Mouse (Mus musculus): ENCODE data around the gene Zdhhc15. TPM values are rescaled to one million over a fixed set of nuclear protein-coding genes. Genes with fewer than 3 reads are reported as not detected.
"Not testable (repeated sequence)": the region's sequence is repeated elsewhere in the genome, so short reads cannot be mapped to it uniquely, and the experiment has no call there.

Gene Zdhhc15
- total RNA-seq (2014; rRNA removed) (0.09 and 0.13 TPM in 2 replicates), polyA plus RNA-seq (2012; rRNA removed) (0.01 and 0.02 TPM in 2 replicates)

DNA sequence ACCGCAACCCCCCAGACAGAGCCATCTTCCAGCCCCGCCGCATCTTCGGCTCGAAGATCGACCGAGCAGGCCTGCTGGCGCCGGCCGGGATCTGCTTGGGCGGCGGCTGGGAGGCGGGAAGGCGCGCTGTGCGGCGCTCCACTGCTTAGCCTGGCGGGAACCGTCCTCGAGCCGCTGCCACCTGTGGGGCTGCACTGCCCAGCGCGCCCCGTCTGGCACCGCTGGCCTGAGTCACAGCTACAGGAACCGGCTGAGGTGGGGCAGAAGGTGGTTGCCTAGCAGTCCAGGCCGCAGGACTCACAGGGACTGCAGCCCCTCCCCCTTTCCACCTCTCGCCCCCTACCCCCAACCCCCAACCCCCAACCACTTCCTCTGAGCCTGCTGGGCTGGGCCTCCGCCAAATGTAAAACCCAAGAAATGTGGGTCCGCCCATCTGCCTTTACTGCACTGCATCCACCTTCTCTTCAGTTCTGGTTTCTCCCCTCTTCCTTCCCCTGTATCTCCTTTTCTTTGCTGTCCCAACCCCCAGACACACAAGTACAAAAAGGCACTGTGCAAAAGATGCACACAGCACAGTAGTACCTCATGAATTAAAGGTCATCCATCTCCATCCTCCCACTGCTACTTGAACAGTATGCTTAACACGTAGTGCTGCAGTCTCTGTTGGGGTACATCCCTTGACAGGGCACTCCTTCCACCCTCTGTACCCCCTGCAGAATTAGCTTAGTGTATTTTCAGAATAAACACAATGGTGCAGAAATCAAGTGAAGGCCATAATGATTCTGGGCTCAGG lies at the start of gene Zdhhc15:
Zdhhc15 (minus strand) TSS at position 308 of the 793 bp plus-strand sequence.
- Histone ChIP-seq H3K4me1 (ENCODE audit: control insufficient read depth, insufficient read depth, low read length) (no peaks in the 10 kb centered on the region), H3K9ac (ENCODE audit: low read depth, low read length) (peak within 1 kb of the TSS; percentile 67), H3K4me3 (ENCODE audit: insufficient read depth, low read depth, low read length) (peak within 1 kb of the TSS; percentile 70), H3K27ac (replicated peaks; ENCODE audit: insufficient read depth, low read depth, low read length) (no peak within 1 kb of the TSS), H3K27me3 (ENCODE audit: control insufficient read depth, insufficient read depth, low read length) (no peaks in the 10 kb centered on the region), H3K79me2 (ENCODE audit: control insufficient read depth, insufficient read depth, low read length) (no peaks in the 10 kb centered on the region), H3K36me3 (ENCODE audit: control insufficient read depth, insufficient read depth, low read length) (no peaks in the 10 kb centered on the region)
- TF ChIP-seq POLR2A (IDR thresholded peaks at IDR 0.05; ENCODE audit: extremely low read depth, insufficient read depth, low read length) (no peak), CTCF (IDR thresholded peaks at IDR 0.05; ENCODE audit: low read depth, low read length) (no peak)
- DNase-seq (ENCODE audit: extremely low read depth, low read depth, low spot score): no peak
- WGBS: 5% methylated on average over 23 of the region's 31 CpGs

DNA sequence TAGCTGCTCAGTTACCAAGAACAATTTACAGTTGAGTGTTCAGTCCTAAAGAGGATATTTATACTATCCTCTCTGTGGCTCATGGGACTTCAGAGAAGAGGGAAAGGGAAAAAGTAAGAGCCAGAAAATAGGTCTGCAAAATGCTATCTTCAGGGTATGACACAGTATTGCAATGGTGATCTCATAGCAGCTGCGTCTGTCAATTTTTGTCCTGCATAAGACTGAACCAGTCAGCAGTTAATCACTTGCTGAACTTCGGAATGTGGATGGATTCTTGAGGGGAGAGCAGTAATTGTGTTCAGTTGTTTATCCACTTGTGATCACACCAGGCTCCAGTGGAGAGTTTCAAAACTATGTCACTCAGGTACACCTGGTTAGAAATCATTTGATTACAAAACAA lies 37.1 kb upstream of the Zdhhc15 start:
- WGBS: 84% methylated on average over 2 of the region's 2 CpGs

DNA sequence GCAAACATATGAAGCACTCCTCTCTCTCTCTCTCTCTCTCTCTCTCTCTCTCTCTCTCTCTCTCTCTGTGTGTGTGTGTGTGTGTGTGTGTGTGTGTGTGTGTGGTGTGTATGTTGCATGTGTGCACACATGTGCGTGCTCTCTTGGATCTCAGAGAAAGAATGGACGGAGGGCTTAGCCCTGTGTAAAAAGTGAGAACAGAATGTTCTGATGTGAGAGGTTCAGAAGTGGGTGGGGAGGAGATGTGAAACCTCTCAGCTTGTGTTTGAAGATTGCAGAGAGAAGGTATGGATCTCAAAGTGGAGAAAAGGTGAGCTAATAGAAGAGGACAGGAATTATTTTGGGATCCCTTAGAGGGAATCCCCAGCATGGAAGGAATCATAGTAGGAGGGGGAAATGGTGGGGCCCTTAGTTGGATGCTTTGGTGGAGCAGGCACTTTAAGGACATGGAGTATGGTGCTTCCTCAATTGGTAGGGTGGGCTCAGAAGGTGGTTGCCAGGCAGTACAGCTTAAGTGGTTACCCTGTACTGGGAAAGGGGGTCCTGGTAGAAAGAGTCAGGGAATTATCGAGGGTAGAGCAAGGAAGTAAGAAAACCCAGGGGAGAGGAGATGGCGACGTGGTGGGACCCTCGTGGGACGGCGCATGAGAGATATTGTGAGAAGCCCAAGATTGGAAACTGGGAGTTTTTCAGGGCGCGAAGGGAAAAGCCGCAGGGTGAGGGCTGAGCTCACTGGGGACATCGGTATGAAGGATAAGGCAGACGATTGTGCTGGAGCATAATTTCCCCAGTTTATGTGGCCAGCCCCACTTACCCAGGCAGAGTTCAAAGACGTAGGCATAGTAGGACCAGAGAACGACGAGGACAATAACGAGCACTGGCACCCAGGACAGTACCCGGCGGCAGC lies 761 bp downstream of the Zdhhc15 start:
- WGBS: 10% methylated on average over 19 of the region's 19 CpGs
- no peak for DNase-seq (ENCODE audit: extremely low read depth, low read depth, low spot score)
- H3K4me3 ChIP-seq (ENCODE audit: insufficient read depth, low read depth, low read length): peak overlapping the region; percentile 70

More for the DNA sequence above, 37.1 kb upstream of the Zdhhc15 start:
- Histone ChIP-seq H3K36me3 (ENCODE audit: control insufficient read depth, insufficient read depth, low read length) (no peaks in the 10 kb centered on the region), H3K4me1 (ENCODE audit: control insufficient read depth, insufficient read depth, low read length) (no peaks in the 10 kb centered on the region), H3K79me2 (ENCODE audit: control insufficient read depth, insufficient read depth, low read length) (no peaks in the 10 kb centered on the region), H3K9ac (ENCODE audit: low read depth, low read length) (no peak overlapping the region), H3K27ac (replicated peaks; ENCODE audit: insufficient read depth, low read depth, low read length) (no peak overlapping the region), H3K4me3 (ENCODE audit: insufficient read depth, low read depth, low read length) (no peak overlapping the region), H3K27me3 (ENCODE audit: control insufficient read depth, insufficient read depth, low read length) (no peaks in the 10 kb centered on the region)
- TF ChIP-seq POLR2A (IDR thresholded peaks at IDR 0.05; ENCODE audit: extremely low read depth, insufficient read depth, low read length) (no peak), CTCF (IDR thresholded peaks at IDR 0.05; ENCODE audit: low read depth, low read length) (no peak)
- no peak for DNase-seq (ENCODE audit: extremely low read depth, low read depth, low spot score)

DNA sequence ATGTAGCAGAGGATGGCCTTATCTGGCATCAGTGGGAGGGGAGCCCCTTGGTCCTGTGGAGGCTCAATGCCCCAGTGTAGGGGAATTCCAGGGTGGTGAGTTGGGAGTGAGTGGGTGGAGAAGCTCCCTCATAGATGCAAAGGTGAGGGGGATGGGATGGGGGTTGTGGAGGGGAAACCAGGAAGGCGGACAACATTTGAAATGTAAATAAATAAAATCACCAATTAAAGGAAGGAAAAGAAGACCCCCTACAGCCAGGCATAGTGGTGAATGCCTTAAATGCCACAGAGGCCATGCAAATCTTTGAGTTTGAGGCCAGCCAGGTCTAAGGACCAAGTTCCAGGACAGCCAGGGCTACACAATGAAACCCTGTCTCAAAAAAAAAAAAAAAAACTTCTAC lies 13.9 kb downstream of the Zdhhc15 start:
- no peaks in the 10 kb centered on the region for H3K4me1 ChIP-seq (ENCODE audit: control insufficient read depth, insufficient read depth, low read length)
- no peak for TF ChIP-seq POLR2A (IDR thresholded peaks at IDR 0.05; ENCODE audit: extremely low read depth, insufficient read depth, low read length)
- no peak for TF ChIP-seq CTCF (IDR thresholded peaks at IDR 0.05; ENCODE audit: low read depth, low read length)
- no peaks in the 10 kb centered on the region for H3K27me3 ChIP-seq (ENCODE audit: control insufficient read depth, insufficient read depth, low read length)
- H3K36me3 ChIP-seq (ENCODE audit: control insufficient read depth, insufficient read depth, low read length): no peaks in the 10 kb centered on the region
- no peak overlapping the region for H3K27ac ChIP-seq (replicated peaks; ENCODE audit: insufficient read depth, low read depth, low read length)
- no peak overlapping the region for H3K4me3 ChIP-seq (ENCODE audit: insufficient read depth, low read depth, low read length)
- no peak overlapping the region for H3K9ac ChIP-seq (ENCODE audit: low read depth, low read length)
- DNase-seq (ENCODE audit: extremely low read depth, low read depth, low spot score): no peak
- 100% methylated on average over 1 of the region's 1 CpGs for WGBS
- H3K79me2 ChIP-seq (ENCODE audit: control insufficient read depth, insufficient read depth, low read length): no peaks in the 10 kb centered on the region

More for the DNA sequence above, 761 bp downstream of the Zdhhc15 start:
- H3K27me3 ChIP-seq (ENCODE audit: control insufficient read depth, insufficient read depth, low read length): no peaks in the 10 kb centered on the region
- no peaks in the 10 kb centered on the region for H3K36me3 ChIP-seq (ENCODE audit: control insufficient read depth, insufficient read depth, low read length)
- H3K4me1 ChIP-seq (ENCODE audit: control insufficient read depth, insufficient read depth, low read length): no peaks in the 10 kb centered on the region
- TF ChIP-seq CTCF (IDR thresholded peaks at IDR 0.05; ENCODE audit: low read depth, low read length): no peak
- TF ChIP-seq POLR2A (IDR thresholded peaks at IDR 0.05; ENCODE audit: extremely low read depth, insufficient read depth, low read length): no peak
- H3K9ac ChIP-seq (ENCODE audit: low read depth, low read length): peak overlapping the region; percentile 67; the same call in 1 of the 2 replicates
- H3K27ac ChIP-seq (replicated peaks; ENCODE audit: insufficient read depth, low read depth, low read length): no peak overlapping the region
- no peaks in the 10 kb centered on the region for H3K79me2 ChIP-seq (ENCODE audit: control insufficient read depth, insufficient read depth, low read length)

DNA sequence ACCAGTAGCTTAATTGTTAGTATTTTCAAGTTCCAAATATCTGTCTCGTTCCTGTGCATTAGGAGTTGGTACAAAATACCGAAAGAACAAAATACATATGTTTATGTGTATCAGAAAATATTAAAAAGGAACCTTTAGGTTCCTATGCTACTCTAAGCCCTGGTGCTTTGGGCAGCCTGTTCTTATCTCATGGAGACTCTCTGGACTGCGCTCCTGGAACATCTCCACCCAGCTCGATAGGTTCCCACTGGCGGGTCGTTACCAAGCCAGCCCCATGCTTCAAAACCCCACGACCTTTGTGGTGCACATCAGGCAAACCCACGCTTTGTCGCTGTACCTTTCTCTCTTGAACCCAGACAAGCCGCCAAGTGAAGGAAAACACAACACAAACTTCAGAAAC lies 58.3 kb downstream of the Zdhhc15 start:
- Histone ChIP-seq H3K36me3 (ENCODE audit: control insufficient read depth, insufficient read depth, low read length) (no peaks in the 10 kb centered on the region), H3K27me3 (ENCODE audit: control insufficient read depth, insufficient read depth, low read length) (no peaks in the 10 kb centered on the region), H3K9ac (ENCODE audit: low read depth, low read length) (no peak overlapping the region), H3K4me1 (ENCODE audit: control insufficient read depth, insufficient read depth, low read length) (no peaks in the 10 kb centered on the region), H3K4me3 (ENCODE audit: insufficient read depth, low read depth, low read length) (no peak overlapping the region), H3K27ac (replicated peaks; ENCODE audit: insufficient read depth, low read depth, low read length) (no peak overlapping the region), H3K79me2 (ENCODE audit: control insufficient read depth, insufficient read depth, low read length) (no peaks in the 10 kb centered on the region)
- DNase-seq (ENCODE audit: extremely low read depth, low read depth, low spot score): no peak
- TF ChIP-seq POLR2A (IDR thresholded peaks at IDR 0.05; ENCODE audit: extremely low read depth, insufficient read depth, low read length) (no peak), CTCF (IDR thresholded peaks at IDR 0.05; ENCODE audit: low read depth, low read length) (no peak)
- 94% methylated on average over 10 of the region's 10 CpGs for whole genome bisulfite sequencing

DNA sequence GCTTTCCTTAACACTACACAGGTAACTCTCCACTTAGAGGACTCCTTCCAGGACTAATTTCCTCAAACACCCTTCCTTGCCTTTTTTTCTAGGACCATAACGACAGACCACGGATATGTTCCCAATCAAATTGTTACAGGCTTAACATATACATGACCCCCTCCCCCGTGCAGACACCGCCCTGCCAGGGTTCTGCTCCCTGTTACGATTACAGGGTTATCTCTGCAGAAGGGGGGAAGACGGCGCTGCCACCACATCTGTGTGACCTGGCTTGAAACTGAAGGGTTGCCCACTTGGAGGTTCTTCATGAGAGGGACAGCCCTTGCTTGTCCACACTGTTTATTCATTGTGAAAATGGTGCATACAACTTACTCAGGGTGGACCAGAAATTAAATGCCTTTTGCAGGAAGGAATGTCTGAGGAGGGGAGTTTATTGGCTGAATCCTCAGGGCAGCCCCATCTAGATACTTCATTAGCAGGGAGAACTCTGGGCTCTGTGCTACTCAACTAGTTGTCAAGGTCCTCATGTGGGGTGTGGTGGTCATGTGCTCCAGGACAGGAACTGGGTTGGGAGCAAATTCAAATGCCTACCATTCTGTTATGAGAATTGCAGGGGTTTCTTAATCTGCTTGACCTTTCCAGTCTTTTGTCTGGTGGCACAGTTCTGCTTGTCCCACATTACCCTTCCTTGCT lies 67.0 kb downstream of the Zdhhc15 start:
- not testable (repeated sequence) for H3K79me2 ChIP-seq (ENCODE audit: control insufficient read depth, insufficient read depth, low read length)

DNA sequence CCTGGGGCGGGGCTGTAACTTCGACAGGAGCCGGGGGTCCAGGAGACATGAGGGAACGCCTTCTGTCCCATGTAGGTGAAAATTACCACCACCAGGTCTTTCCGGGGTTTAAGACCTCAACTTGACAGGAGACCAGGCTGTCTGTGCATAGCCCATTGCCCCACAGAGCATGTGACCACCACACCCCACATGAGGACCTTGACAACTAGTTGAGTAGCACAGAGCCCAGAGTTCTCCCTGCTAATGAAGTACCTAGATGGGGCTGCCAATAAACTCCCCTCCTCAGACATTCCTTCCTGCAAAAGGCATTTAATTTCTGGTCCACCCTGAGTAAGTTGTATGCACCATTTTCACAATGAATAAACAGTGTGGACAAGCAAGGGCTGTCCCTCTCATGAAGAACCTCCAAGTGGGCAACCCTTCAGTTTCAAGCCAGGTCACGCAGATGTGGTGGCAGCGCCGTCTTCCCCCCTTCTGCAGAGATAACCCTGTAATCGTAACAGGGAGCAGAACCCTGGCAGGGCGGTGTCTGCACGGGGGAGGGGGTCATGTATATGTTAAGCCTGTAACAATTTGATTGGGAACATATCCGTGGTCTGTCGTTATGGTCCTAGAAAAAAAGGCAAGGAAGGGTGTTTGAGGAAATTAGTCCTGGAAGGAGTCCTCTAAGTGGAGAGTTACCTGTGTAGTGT lies 68.5 kb downstream of the Zdhhc15 start:
- H3K36me3 ChIP-seq (ENCODE audit: control insufficient read depth, insufficient read depth, low read length); H3K4me1 ChIP-seq (ENCODE audit: control insufficient read depth, insufficient read depth, low read length); H3K79me2 ChIP-seq (ENCODE audit: control insufficient read depth, insufficient read depth, low read length); H3K27ac ChIP-seq (replicated peaks; ENCODE audit: insufficient read depth, low read depth, low read length); H3K27me3 ChIP-seq (ENCODE audit: control insufficient read depth, insufficient read depth, low read length); DNase-seq (ENCODE audit: extremely low read depth, low read depth, low spot score); H3K4me3 ChIP-seq (ENCODE audit: insufficient read depth, low read depth, low read length); H3K9ac ChIP-seq (ENCODE audit: low read depth, low read length): not testable (repeated sequence)
- 89% methylated on average over 8 of the region's 13 CpGs for WGBS

More for the DNA sequence above, 67.0 kb downstream of the Zdhhc15 start:
- not testable (repeated sequence) for H3K9ac ChIP-seq (ENCODE audit: low read depth, low read length); H3K27ac ChIP-seq (replicated peaks; ENCODE audit: insufficient read depth, low read depth, low read length); H3K27me3 ChIP-seq (ENCODE audit: control insufficient read depth, insufficient read depth, low read length); H3K36me3 ChIP-seq (ENCODE audit: control insufficient read depth, insufficient read depth, low read length); H3K4me1 ChIP-seq (ENCODE audit: control insufficient read depth, insufficient read depth, low read length); DNase-seq (ENCODE audit: extremely low read depth, low read depth, low spot score); H3K4me3 ChIP-seq (ENCODE audit: insufficient read depth, low read depth, low read length)
- WGBS: 95% methylated on average over 2 of the region's 7 CpGs

All from liver, adult 2 months (tissue).